In the genomic region with DNA sequence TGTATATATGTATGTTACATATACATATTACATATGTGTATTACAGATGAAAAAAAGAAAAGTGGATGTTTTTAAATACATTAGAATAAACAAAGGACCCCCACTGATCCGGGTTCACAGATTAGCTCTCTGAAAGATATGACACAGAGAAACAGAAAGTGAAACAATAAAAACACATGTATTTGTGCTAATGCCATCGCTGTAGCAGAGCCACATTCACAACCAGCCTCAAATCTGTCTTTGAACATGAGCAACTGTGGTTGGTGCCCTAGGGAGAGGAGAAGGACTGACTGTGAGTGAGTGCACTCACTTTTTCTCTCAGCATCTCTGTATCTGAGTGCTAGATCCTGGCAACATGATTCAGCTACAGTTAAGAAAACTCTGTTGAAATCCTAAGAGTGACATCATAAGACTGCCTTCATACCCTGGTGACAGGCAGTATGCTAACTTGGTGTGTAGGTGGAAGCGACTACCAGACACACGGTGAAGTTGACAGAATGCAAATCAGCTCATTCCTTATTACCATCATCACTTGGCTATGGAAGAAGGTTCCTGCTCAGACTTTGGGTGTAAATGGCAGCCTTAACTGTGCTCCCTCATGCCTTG, we compare ENCODE assay signal across 17 mouse cellular contexts.
A peak's percentile ranks its signal among the peaks of the same experiment; 100 is the strongest.
DNase-seq lines count a peak whose midpoint lies in the region; ATAC-seq and TF ChIP-seq lines count a peak whose summit lies in the region.
"Had no signal": no experiment of that assay in that cellular context is flagged by ENCODE, and none has a peak within 500 bp of the region (broad histone marks: within the 10 kb centered on the region; RNA-seq: fewer than 3 reads in every experiment).

No protein-coding gene starts in this region.

- no peaks in the 10 kb centered on the region for H3K4me1 ChIP-seq in neural tube, embryonic 15.5 days
- H3K4me1 ChIP-seq in lung, adult 2 months (ENCODE audit: control insufficient read depth, insufficient read depth, low read length): no peaks in the 10 kb centered on the region
- H3K4me1 ChIP-seq: hindbrain, embryonic 13.5 days; lung, embryonic 15.5 days had no signal

- no peak overlapping the region for H3K9ac ChIP-seq in neural tube, embryonic 15.5 days (replicated peaks)
- H3K9ac ChIP-seq: hindbrain, embryonic 13.5 days; lung, embryonic 15.5 days had no signal

- no peak overlapping the region for H3K27ac ChIP-seq in neural tube, embryonic 15.5 days (replicated peaks)
- H3K27ac ChIP-seq: hindbrain, embryonic 13.5 days; lung, embryonic 15.5 days had no signal

- 89% methylated on average over 4 of the region's 4 CpGs for WGBS in neural tube, embryonic 15.5 days
- 68% methylated on average over 4 of the region's 4 CpGs for WGBS in lung, adult 2 months

- peak; percentile 82 for ATAC-seq in activated CD4-positive, CD25-positive, alpha-beta regulatory T cell, adult 4 months
- no peak for ATAC-seq in neural tube, embryonic 15.5 days (ENCODE audit: low FRiP score)
- ATAC-seq: forebrain, embryonic 16.5 days; intestine, embryonic 16.5 days; Patski had no signal

- DNase-seq in right cerebral cortex, adult 18-20 months: peak; percentile 10
- no peak for DNase-seq in right cerebral cortex, adult 2 months (ENCODE audit: low spot score in 2 of 2)
- peak; percentile 29 for DNase-seq in induced T-regulatory cell, adult 2 months (ENCODE audit: low read depth)
- DNase-seq in telencephalon, adult 2 months (ENCODE audit: low read depth, low spot score): peak; percentile 35
- DNase-seq in thymus, postnatal 10 days (ENCODE audit: low spot score in 2 of 2): no peak
- DNase-seq in lung, adult 2 months: no peak
- DNase-seq: gastrocnemius, postnatal 10 days; left cerebral cortex, postnatal 4 days; retina, postnatal 1 day had no signal

- no peaks in the 10 kb centered on the region for H3K27me3 ChIP-seq in neural tube, embryonic 15.5 days (replicated peaks)
- H3K27me3 ChIP-seq: hindbrain, embryonic 13.5 days; lung, embryonic 15.5 days had no signal

- no peak overlapping the region for H3K4me3 ChIP-seq in neural tube, embryonic 15.5 days (replicated peaks)
- no peak overlapping the region for H3K4me3 ChIP-seq in lung, adult 2 months (replicated peaks; ENCODE audit: extremely low read depth, low read depth, low read length)
- H3K4me3 ChIP-seq: erythroblast, embryonic 14.5 days; hindbrain, embryonic 13.5 days; lung, embryonic 15.5 days had no signal

- no peaks in the 10 kb centered on the region for H3K9me3 ChIP-seq in neural tube, embryonic 15.5 days (replicated peaks)
- H3K9me3 ChIP-seq: hindbrain, embryonic 13.5 days; lung, embryonic 15.5 days had no signal

- no peaks in the 10 kb centered on the region for H3K36me3 ChIP-seq in neural tube, embryonic 15.5 days
- H3K36me3 ChIP-seq: hindbrain, embryonic 13.5 days; lung, embryonic 15.5 days had no signal

- TF ChIP-seq CTCF in lung, adult 2 months (IDR thresholded peaks at IDR 0.05; ENCODE audit: insufficient read depth, low read length): no peak

- no peak for TF ChIP-seq POLR2A in lung, adult 2 months (IDR thresholded peaks at IDR 0.05; ENCODE audit: borderline replicate concordance, extremely low read depth, low read depth, low read length)

- H3K4me2 ChIP-seq in neural tube, embryonic 15.5 days: no peak overlapping the region
- H3K4me2 ChIP-seq: hindbrain, embryonic 13.5 days; lung, embryonic 15.5 days had no signal

Comparison
In these comparisons a context has a peak if more than half of its experiments do, and no peak if none do; other contexts are left out.
1. DNase-seq: peak in right cerebral cortex, adult 18-20 months (single experiment), induced T-regulatory cell, adult 2 months (single experiment) and telencephalon, adult 2 months (single experiment); none in right cerebral cortex, adult 2 months (0 of 2), thymus, postnatal 10 days (0 of 2) and lung, adult 2 months (single experiment).